In the genomic region with DNA sequence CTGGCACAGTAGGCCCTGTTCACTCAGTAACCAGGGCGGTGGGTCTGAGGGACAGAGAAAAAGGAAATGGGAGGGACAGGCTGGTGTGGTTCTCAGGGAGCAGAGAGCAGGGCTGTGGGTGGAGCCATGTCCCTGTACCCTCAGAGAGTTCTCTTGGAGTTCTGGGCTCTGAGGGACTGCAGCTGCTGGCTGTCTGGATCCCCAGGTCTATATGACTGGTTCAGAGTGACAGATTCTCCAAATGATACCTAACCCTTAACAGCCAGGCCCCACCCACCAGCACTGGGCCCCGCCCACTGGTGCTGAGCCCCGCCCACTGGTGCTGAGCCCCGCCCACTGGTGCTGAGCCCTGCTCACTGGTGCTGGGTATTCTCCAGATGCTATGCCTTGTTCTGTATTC, we compare ENCODE assay signal across 8 mouse cellular contexts. TPM values are rescaled to one million over a fixed set of nuclear protein-coding genes. Genes with fewer than 3 reads are reported as not detected.
DNase-seq lines count a peak whose midpoint lies in the region; ATAC-seq lines count a peak whose summit lies in the region.

No protein-coding gene starts in this region.

- 50% methylated on average over 4 of the region's 4 CpGs for WGBS in midbrain, embryonic 10.5 days

- intact Hi-C loops in left cerebral cortex, postnatal 4 days (cut with DNase I): no loop called here

- H3K36me3 ChIP-seq in megakaryocyte, embryonic 14.5 days (replicated peaks; ENCODE audit: low read length): peaks cover 44% of the 10 kb centered on the region
- H3K36me3 ChIP-seq in midbrain, embryonic 10.5 days: no peaks in the 10 kb centered on the region

- no peak overlapping the region for H3K27ac ChIP-seq in midbrain, embryonic 10.5 days (replicated peaks)

- peaks cover 18% of the 10 kb centered on the region for H3K9me3 ChIP-seq in megakaryocyte, embryonic 14.5 days
- peaks cover 9% of the 10 kb centered on the region; the same call in 1 of the 2 replicates for H3K9me3 ChIP-seq in midbrain, embryonic 10.5 days (replicated peaks)

- peak overlapping the region; percentile 94 for H3K4me3 ChIP-seq in megakaryocyte, embryonic 14.5 days (replicated peaks)
- H3K4me3 ChIP-seq in midbrain, embryonic 10.5 days: no peak overlapping the region

- H3K27me3 ChIP-seq in megakaryocyte, embryonic 14.5 days (replicated peaks): peaks cover 3% of the 10 kb centered on the region
- H3K27me3 ChIP-seq in midbrain, embryonic 10.5 days (ENCODE audit: low read depth, poor library complexity, severe bottlenecking): no peaks in the 10 kb centered on the region

- DNase-seq in adrenal gland, adult 2 months: peak; percentile 52
- DNase-seq in adrenal gland, adult 8-10 months: no peak
- peak; percentile 11 to 45 for DNase-seq in kidney, postnatal 25 days
- no peak for DNase-seq in midbrain, embryonic 10.5 days (ENCODE audit: low spot score)
- DNase-seq in left cerebral cortex, postnatal 4 days: no peak
- DNase-seq in cerebellum, adult 18-20 months: no peak

- peaks cover 93% of the 10 kb centered on the region for H3K4me1 ChIP-seq in megakaryocyte, embryonic 14.5 days
- no peaks in the 10 kb centered on the region; the same call in 1 of the 2 replicates for H3K4me1 ChIP-seq in midbrain, embryonic 10.5 days

- peak; percentile 38 for ATAC-seq in activated CD4-positive, CD25-positive, alpha-beta regulatory T cell, adult 4 months

RNA-seq across cellular contexts. Expression of a gene that starts 0.9 kb away (rescaled TPM):
- total RNA-seq in adrenal gland, adult 2 months (2021): 10 to 100 TPM in 1 of 2 experiments, 1 to 10 TPM in 1; 7.2 to 12.7 TPM
- 13.8 and 16.2 TPM in 2 replicates for polyA plus RNA-seq in adrenal gland, adult 2 months (2012; rRNA removed)
- 10 to 100 TPM in 2 of 4 experiments, 1 to 10 TPM in 2; 8.1 to 21.3 (median 14.8) TPM for total RNA-seq in adrenal gland, adult 8-10 months (2022)
- 100 to 1,000 TPM; 197 to 261 TPM for polyA plus RNA-seq in activated CD4-positive, CD25-positive, alpha-beta regulatory T cell, adult 4 months (2017; shearing (Covaris generic))
- polyA plus RNA-seq in megakaryocyte, embryonic 14.5 days (2012; ENCODE audit: insufficient read depth, low replicate concordance): 27.7 and 31.6 TPM in 2 replicates
- polyA plus RNA-seq in midbrain, embryonic 10.5 days (2016; fragmentation: Nextera tagmentation; extraction: Ambion mirVana): 5.9 and 6.7 TPM in 2 replicates
- 1 to 10 TPM; 3.9 to 6.0 TPM for total RNA-seq in left cerebral cortex, postnatal 4 days (2021)

RNA-seq across cellular contexts. Expression of a gene that starts 25.1 kb away (rescaled TPM):
- total RNA-seq in adrenal gland, adult 2 months (2021): 1 to 10 TPM; 8.1 to 9.6 TPM
- polyA plus RNA-seq in adrenal gland, adult 2 months (2012; rRNA removed): 33.4 and 40.2 TPM in 2 replicates
- 10 to 100 TPM in 2 of 4 experiments, 1 to 10 TPM in 2; 4.2 to 19.0 (median 7.7) TPM for total RNA-seq in adrenal gland, adult 8-10 months (2022)
- 1,000 to 10,000 TPM; 3,019 to 4,069 TPM for polyA plus RNA-seq in activated CD4-positive, CD25-positive, alpha-beta regulatory T cell, adult 4 months (2017; shearing (Covaris generic))
- polyA plus RNA-seq in megakaryocyte, embryonic 14.5 days (2012; ENCODE audit: insufficient read depth, low replicate concordance): 860 and 3,464 TPM in 2 replicates
- 9.1 and 9.5 TPM in 2 replicates for polyA plus RNA-seq in midbrain, embryonic 10.5 days (2016; fragmentation: Nextera tagmentation; extraction: Ambion mirVana)
- 1 to 10 TPM; 1.4 to 4.2 TPM for total RNA-seq in left cerebral cortex, postnatal 4 days (2021)

RNA-seq across cellular contexts. Expression of a gene that starts 53.2 kb away (rescaled TPM):
- 1 to 10 TPM in 1 of 2 experiments, under 1 TPM in 1; 0.43 to 1.6 TPM for total RNA-seq in adrenal gland, adult 2 months (2021)
- polyA plus RNA-seq in adrenal gland, adult 2 months (2012; rRNA removed): 0.16 and 0.93 TPM in 2 replicates
- total RNA-seq in adrenal gland, adult 8-10 months (2022): under 1 TPM; 0.31 to 0.91 (median 0.49) TPM
- polyA plus RNA-seq in activated CD4-positive, CD25-positive, alpha-beta regulatory T cell, adult 4 months (2017; shearing (Covaris generic)): not detected
- polyA plus RNA-seq in megakaryocyte, embryonic 14.5 days (2012; ENCODE audit: insufficient read depth, low replicate concordance): not detected in 2 replicates
- polyA plus RNA-seq in midbrain, embryonic 10.5 days (2016; fragmentation: Nextera tagmentation; extraction: Ambion mirVana): 0.02 TPM in 1 of 2 replicates, not detected in the other
- total RNA-seq in left cerebral cortex, postnatal 4 days (2021): 1 to 10 TPM; 5.5 to 6.5 TPM

Comparison
In these comparisons a context has a peak if more than half of its experiments do, and no peak if none do; other contexts are left out.
1. DNase-seq: peak in adrenal gland, adult 2 months (single experiment) and kidney, postnatal 25 days (2 of 2); none in adrenal gland, adult 8-10 months (single experiment), midbrain, embryonic 10.5 days (single experiment), left cerebral cortex, postnatal 4 days (single experiment) and cerebellum, adult 18-20 months (0 of 2).
2. RNA of a gene that starts 25.1 kb away (polyA plus RNA-seq): 3,019 to 4,069 TPM in activated CD4-positive, CD25-positive, alpha-beta regulatory T cell, adult 4 months and 860 to 3,464 TPM in megakaryocyte, embryonic 14.5 days; 33.4 to 40.2 TPM in adrenal gland, adult 2 months and 9.1 to 9.5 TPM in midbrain, embryonic 10.5 days; every median in the first group is over 10 times any median in the second.